Comparison of ENCODE assay signal across 9 mouse cellular contexts in genomic region chr10:45916928-45917327, GRCm38 (mm10).
A peak's percentile ranks its signal among the peaks of the same experiment; 100 is the strongest.
DNase-seq lines count a peak whose midpoint lies in the region; ATAC-seq and TF ChIP-seq lines count a peak whose summit lies in the region.
"Had no signal": no experiment of that assay in that cellular context is flagged by ENCODE, and none has a peak within 500 bp of the region (broad histone marks: within the 10 kb centered on the region; RNA-seq: fewer than 3 reads in every experiment).

No protein-coding gene starts in this region.

- H3K4me1 ChIP-seq in forebrain, embryonic 14.5 days (ENCODE audit: control insufficient read depth, insufficient read depth, low read length) = no peaks in the 10 kb centered on the region
- H3K4me1 ChIP-seq in forebrain, embryonic 15.5 days = no peaks in the 10 kb centered on the region
- no peaks in the 10 kb centered on the region for H3K4me1 ChIP-seq in limb, embryonic 14.5 days (ENCODE audit: control insufficient read depth, insufficient read depth, low read length)
- H3K4me1 ChIP-seq in limb, embryonic 10.5 days = no peaks in the 10 kb centered on the region
- H3K4me1 ChIP-seq: lung, embryonic 15.5 days had no signal

- WGBS in forebrain, embryonic 14.5 days = 22% methylated on average over 3 of the region's 3 CpGs
- 21% methylated on average over 3 of the region's 3 CpGs for WGBS in forebrain, embryonic 15.5 days
- WGBS in limb, embryonic 14.5 days = 21% methylated on average over 3 of the region's 3 CpGs
- WGBS in limb, embryonic 10.5 days = 23% methylated on average over 3 of the region's 3 CpGs

- H3K9me3 ChIP-seq in forebrain, embryonic 14.5 days (replicated peaks; ENCODE audit: control insufficient read depth, low read length) = no peaks in the 10 kb centered on the region
- no peaks in the 10 kb centered on the region for H3K9me3 ChIP-seq in forebrain, embryonic 15.5 days
- H3K9me3 ChIP-seq in limb, embryonic 14.5 days (ENCODE audit: control insufficient read depth, low read length) = peaks cover 8% of the 10 kb centered on the region; the same call in 1 of the 2 replicates
- H3K9me3 ChIP-seq in limb, embryonic 10.5 days (replicated peaks) = peaks cover 2% of the 10 kb centered on the region; the same call in 1 of the 2 replicates
- H3K9me3 ChIP-seq: lung, embryonic 15.5 days had no signal

- H3K27ac ChIP-seq in forebrain, embryonic 14.5 days (ENCODE audit: low read depth, low read length) = no peak overlapping the region
- H3K27ac ChIP-seq in forebrain, embryonic 15.5 days (replicated peaks) = no peak overlapping the region
- H3K27ac ChIP-seq in limb, embryonic 14.5 days (replicated peaks; ENCODE audit: low read depth, low read length) = no peak overlapping the region
- H3K27ac ChIP-seq in limb, embryonic 10.5 days = no peak overlapping the region
- H3K27ac ChIP-seq: lung, embryonic 15.5 days had no signal

- H3K36me3 ChIP-seq in forebrain, embryonic 14.5 days (ENCODE audit: control insufficient read depth, insufficient read depth, low read length) = no peaks in the 10 kb centered on the region
- H3K36me3 ChIP-seq in forebrain, embryonic 15.5 days = no peaks in the 10 kb centered on the region
- H3K36me3 ChIP-seq in limb, embryonic 14.5 days (ENCODE audit: control insufficient read depth, insufficient read depth, low read length) = no peaks in the 10 kb centered on the region
- H3K36me3 ChIP-seq in limb, embryonic 10.5 days = peaks cover 7% of the 10 kb centered on the region
- H3K36me3 ChIP-seq: lung, embryonic 15.5 days had no signal

- ATAC-seq in forebrain, embryonic 14.5 days = 0 out of 2 replicates have a peak, but pooled peaks have one; percentile 34
- no peak; the same call in 1 of the 2 replicates for ATAC-seq in forebrain, embryonic 15.5 days (replicated peaks)
- no peak for ATAC-seq in limb, embryonic 14.5 days (ENCODE audit: low FRiP score, low read depth)

- no peaks in the 10 kb centered on the region for H3K27me3 ChIP-seq in forebrain, embryonic 14.5 days (replicated peaks; ENCODE audit: control insufficient read depth, insufficient read depth, low read length)
- no peaks in the 10 kb centered on the region for H3K27me3 ChIP-seq in forebrain, embryonic 15.5 days
- no peaks in the 10 kb centered on the region for H3K27me3 ChIP-seq in limb, embryonic 14.5 days (ENCODE audit: control insufficient read depth, insufficient read depth, low read length)
- no peaks in the 10 kb centered on the region for H3K27me3 ChIP-seq in limb, embryonic 10.5 days (ENCODE audit: low read depth, poor library complexity, severe bottlenecking)
- H3K27me3 ChIP-seq: lung, embryonic 15.5 days had no signal

- no peak overlapping the region for H3K4me2 ChIP-seq in forebrain, embryonic 14.5 days (ENCODE audit: low read length)
- H3K4me2 ChIP-seq in forebrain, embryonic 15.5 days (replicated peaks) = no peak overlapping the region
- H3K4me2 ChIP-seq in limb, embryonic 14.5 days (replicated peaks; ENCODE audit: low read depth, low read length, severe bottlenecking) = no peak overlapping the region
- H3K4me2 ChIP-seq: lung, embryonic 15.5 days had no signal

- peak; percentile 81 for DNase-seq in forebrain, embryonic 14.5 days (ENCODE audit: low spot score)
- peak; percentile 80 for DNase-seq in limb, embryonic 14.5 days (ENCODE audit: low spot score)
- no peak for DNase-seq in limb, embryonic 10.5 days (ENCODE audit: low spot score)
- peak; percentile 20 for DNase-seq in MEL-GATA-1-ER (ENCODE audit: extremely low read depth, low read depth)
- peak; percentile 55 for DNase-seq in induced T-regulatory cell, adult 2 months (ENCODE audit: low read depth)
- DNase-seq in adrenal gland, postnatal 4 days (ENCODE audit: low spot score in 2 of 2) = no peak
- DNase-seq in thymus, adult 18-20 months = no peak

- H3K4me3 ChIP-seq in forebrain, embryonic 14.5 days (ENCODE audit: low read depth, low read length) = no peak overlapping the region
- no peak overlapping the region for H3K4me3 ChIP-seq in forebrain, embryonic 15.5 days
- H3K4me3 ChIP-seq in limb, embryonic 14.5 days (replicated peaks; ENCODE audit: low read length) = no peak overlapping the region
- no peak overlapping the region for H3K4me3 ChIP-seq in limb, embryonic 10.5 days
- H3K4me3 ChIP-seq: lung, embryonic 15.5 days had no signal

- no peak for TF ChIP-seq POLR2A in limb, embryonic 14.5 days (IDR thresholded peaks at IDR 0.05; ENCODE audit: borderline replicate concordance, extremely low read depth, insufficient read depth, insufficient read length)

- H3K9ac ChIP-seq in forebrain, embryonic 14.5 days (ENCODE audit: low read length) = no peak overlapping the region
- H3K9ac ChIP-seq in forebrain, embryonic 15.5 days (replicated peaks) = no peak overlapping the region
- no peak overlapping the region for H3K9ac ChIP-seq in limb, embryonic 14.5 days (ENCODE audit: low read depth, low read length, severe bottlenecking)
- H3K9ac ChIP-seq: lung, embryonic 15.5 days had no signal

Comparison
In these comparisons a context has a peak if more than half of its experiments do, and no peak if none do; other contexts are left out.
1. DNase-seq: peak in forebrain, embryonic 14.5 days (single experiment), limb, embryonic 14.5 days (single experiment), MEL-GATA-1-ER (single experiment) and induced T-regulatory cell, adult 2 months (single experiment); none in limb, embryonic 10.5 days (single experiment), adrenal gland, postnatal 4 days (0 of 2) and thymus, adult 18-20 months (0 of 2).